Mouse (Mus musculus): ENCODE data around the gene Slc25a42.

GRCm38 (mm10) chr8:70172043-70172681 lies 39.9 kb downstream of the Slc25a42 start, which contains the start of gene Tmem161a:
- TF ChIP-seq CTCF (IDR thresholded peaks at IDR 0.05; ENCODE audit: low read depth, low read length) (no peak), POLR2A (IDR thresholded peaks at IDR 0.05; ENCODE audit: borderline replicate concordance, low read depth, low read length) (no peak)
